Mouse (Mus musculus) lung, adult 2 months (tissue): Measurements from ENCODE around the gene Olfr1512.

Source experiments
- CTCF ChIP-seq: fragments of 200-500 bp; IDR thresholded peaks from 2 replicates; pipeline ENCODE4 v1.5.1; 2011; ENCODE audit warnings: mild to moderate bottlenecking, low read length, control low read depth; ENCODE audit not compliant: insufficient read depth
- POLR2A ChIP-seq: fragments of 200-500 bp; IDR thresholded peaks from 2 replicates; pipeline ENCODE4 v1.6.1; 2011; ENCODE audit warnings: low read depth, mild to moderate bottlenecking, control low read depth, low read length, borderline replicate concordance; ENCODE audit errors: extremely low read depth

GRCm38 (mm10) chr14:52325890-52326289, 53.1 kb downstream of the Olfr1512 start:
- TF ChIP-seq CTCF (no peak), POLR2A (no peak)
